Mouse (Mus musculus) MEL (cell line): ENCODE measurements around the gene Fmnl2. TPM values are rescaled to one million over a fixed set of nuclear protein-coding genes. Genes with fewer than 3 reads are reported as not detected.

ENCODE experiments used
- DNase-seq: peaks from one replicate; pipeline ENCODE4 v3.0.0; 2011; ENCODE audit warnings: low read depth, low spot score
- H3K27ac ChIP-seq: 2 replicates; pipeline ENCODE4 v1.5.1; 2012; ENCODE audit warnings: low read depth, mild to moderate bottlenecking, control low read depth, low read length, moderate library complexity; ENCODE audit not compliant: control insufficient read depth
- H3K27me3 ChIP-seq, 2 experiments: fragments of 150-350 bp in 1 of 2; sonication (generic) in 1 of 2; 2 replicates each; pipeline ENCODE4 v1.6.1; 2012; ENCODE audit warnings: low read length in 2 of 2, mild to moderate bottlenecking in 2 of 2, improper control_type of control experiment in 1 of 2, moderate library complexity in 1 of 2; ENCODE audit not compliant: insufficient read depth in 2 of 2, control insufficient read depth in 1 of 2
- H3K36me3 ChIP-seq, 2 experiments: 2 replicates each; pipeline ENCODE4 v1.6.1; 2012 to 2014; ENCODE audit warnings: low read length in 2 of 2, improper control_type of control experiment in 1 of 2, inconsistent platforms in 1 of 2, mild to moderate bottlenecking in 1 of 2; ENCODE audit not compliant: insufficient read depth in 2 of 2, control insufficient read depth in 1 of 2
- H3K4me1 ChIP-seq, 2 experiments: fragments of 150-350 bp in 1 of 2; sonication (generic) in 1 of 2; 2 replicates each; pipeline ENCODE4 v1.6.1; 2012; ENCODE audit warnings: low read length in 2 of 2, improper control_type of control experiment in 1 of 2, mild to moderate bottlenecking in 1 of 2; ENCODE audit not compliant: insufficient read depth in 2 of 2, control insufficient read depth in 1 of 2
- H3K4me3 ChIP-seq, 2 experiments: fragments of 150-350 bp in 1 of 2; sonication (generic) in 1 of 2; 2 replicates each; pipeline ENCODE4 v1.5.1; 2012; ENCODE audit warnings: low read depth in 2 of 2, low read length in 2 of 2, mild to moderate bottlenecking in 2 of 2, moderate library complexity in 2 of 2, control low read depth in 1 of 2, improper control_type of control experiment in 1 of 2; ENCODE audit not compliant: control insufficient read depth in 1 of 2, insufficient read depth in 1 of 2
- H3K79me2 ChIP-seq: 2 replicates; pipeline ENCODE4 v1.6.1; 2012; ENCODE audit warnings: mild to moderate bottlenecking, low read length, moderate library complexity; ENCODE audit not compliant: control insufficient read depth, poor library complexity, insufficient read depth
- H3K9ac ChIP-seq: 2 replicates; pipeline ENCODE4 v1.6.1; 2012; ENCODE audit warnings: low read depth, mild to moderate bottlenecking, control low read depth, low read length, moderate library complexity; ENCODE audit not compliant: control insufficient read depth, poor library complexity, severe bottlenecking
- H3K9me3 ChIP-seq: fragments of 150-350 bp; sonication (generic); replicated peaks from 2 replicates; pipeline ENCODE4 v1.6.1; 2012; ENCODE audit warnings: mild to moderate bottlenecking, low read length, improper control_type of control experiment, moderate library complexity; ENCODE audit not compliant: insufficient read depth
- BHLHE40 ChIP-seq: IDR thresholded peaks from 2 replicates; pipeline ENCODE4 v1.6.1; 2012; ENCODE audit warnings: low read depth, mild to moderate bottlenecking, inconsistent platforms, low read length, improper control_type of control experiment, borderline replicate concordance
- CHD2 ChIP-seq: IDR thresholded peaks from 2 replicates; pipeline ENCODE4 v1.6.1; 2011; ENCODE audit warnings: low read length, improper control_type of control experiment
- E2F4 ChIP-seq: IDR thresholded peaks from 2 replicates; pipeline ENCODE4 v1.6.1; 2011; ENCODE audit warnings: low read depth, low read length, improper control_type of control experiment, borderline replicate concordance
- ELF1 ChIP-seq: IDR thresholded peaks from 2 replicates; pipeline ENCODE4 v1.6.1; 2014; ENCODE audit warnings: low read depth, mild to moderate bottlenecking, inconsistent platforms, low read length, improper control_type of control experiment, moderate library complexity
- EP300 ChIP-seq, 2 experiments: IDR thresholded peaks; 2 replicates each; pipeline ENCODE4 v1.6.1; 2011; ENCODE audit warnings: improper control_type of control experiment in 2 of 2, low read length in 2 of 2, low read depth in 1 of 2, mild to moderate bottlenecking in 1 of 2
- GABPA ChIP-seq: IDR thresholded peaks from 2 replicates; pipeline ENCODE4 v1.6.1; 2012; ENCODE audit warnings: low read depth, mild to moderate bottlenecking, inconsistent platforms, low read length, improper control_type of control experiment, moderate library complexity
- GATA1 ChIP-seq: IDR thresholded peaks from 2 replicates; pipeline ENCODE4 v1.6.1; 2011; ENCODE audit warnings: low read depth, low read length, improper control_type of control experiment
- HCFC1 ChIP-seq: IDR thresholded peaks from 2 replicates; pipeline ENCODE4 v1.6.1; 2012; ENCODE audit warnings: low read depth, mild to moderate bottlenecking, inconsistent platforms, low read length, improper control_type of control experiment, moderate library complexity
- JUND ChIP-seq: IDR thresholded peaks from 2 replicates; pipeline ENCODE4 v1.6.1; 2011; ENCODE audit warnings: low read depth, mild to moderate bottlenecking, improper control_type of control experiment, low read length
- KAT2A ChIP-seq: conservative IDR thresholded peaks from 2 replicates; pipeline ENCODE4 v1.6.1; 2012; ENCODE audit warnings: low read depth, low read length, improper control_type of control experiment, inconsistent platforms
- MAX ChIP-seq: IDR thresholded peaks from 2 replicates; pipeline ENCODE4 v1.6.1; 2011; ENCODE audit warnings: low read length, improper control_type of control experiment
- MAZ ChIP-seq: IDR thresholded peaks from 2 replicates; pipeline ENCODE4 v1.6.1; 2012; ENCODE audit warnings: low read depth, mild to moderate bottlenecking, inconsistent platforms, low read length, improper control_type of control experiment
- MEF2A ChIP-seq: IDR thresholded peaks from 2 replicates; pipeline ENCODE4 v1.6.1; 2014; ENCODE audit warnings: low read depth, mild to moderate bottlenecking, inconsistent platforms, low read length, improper control_type of control experiment; ENCODE audit not compliant: poor library complexity, insufficient replicate concordance, severe bottlenecking; ENCODE audit errors: extremely low read depth
- MXI1 ChIP-seq: IDR thresholded peaks from 2 replicates; pipeline ENCODE4 v1.6.1; 2011; ENCODE audit warnings: mild to moderate bottlenecking, low read depth, low read length, improper control_type of control experiment
- MYB ChIP-seq: IDR thresholded peaks from 2 replicates; pipeline ENCODE4 v1.6.1; 2011; ENCODE audit warnings: mild to moderate bottlenecking, low read depth, low read length, improper control_type of control experiment
- MYC ChIP-seq: IDR thresholded peaks from 2 replicates; pipeline ENCODE4 v1.6.1; 2011; ENCODE audit warnings: low read depth, mild to moderate bottlenecking, low read length, improper control_type of control experiment, moderate library complexity
- NELFE ChIP-seq: IDR thresholded peaks from 2 replicates; pipeline ENCODE4 v1.6.1; 2011; ENCODE audit warnings: low read depth, low read length, improper control_type of control experiment
- NRF1 ChIP-seq: IDR thresholded peaks from 2 replicates; pipeline ENCODE4 v1.6.1; 2014; ENCODE audit warnings: low read depth, mild to moderate bottlenecking, inconsistent platforms, low read length, improper control_type of control experiment, moderate library complexity; ENCODE audit not compliant: poor library complexity, insufficient read depth, severe bottlenecking
- POLR2AphosphoS2 ChIP-seq: IDR thresholded peaks from 2 replicates; pipeline ENCODE4 v1.6.1; 2011; ENCODE audit warnings: low read length, improper control_type of control experiment
- POLR2AphosphoS5 ChIP-seq: IDR thresholded peaks from 2 replicates; pipeline ENCODE4 v1.6.1; 2012; ENCODE audit warnings: low read depth, borderline replicate concordance, mild to moderate bottlenecking, inconsistent platforms, low read length, moderate library complexity, mixed read lengths
- RAD21 ChIP-seq: IDR thresholded peaks from 2 replicates; pipeline ENCODE4 v1.6.1; 2011; ENCODE audit warnings: mild to moderate bottlenecking, low read depth, low read length, improper control_type of control experiment
- RCOR1 ChIP-seq: IDR thresholded peaks from 2 replicates; pipeline ENCODE4 v1.6.1; 2012; ENCODE audit warnings: low read depth, mild to moderate bottlenecking, inconsistent platforms, low read length, improper control_type of control experiment
- SMC3 ChIP-seq: IDR thresholded peaks from 2 replicates; pipeline ENCODE4 v1.6.1; 2011; ENCODE audit warnings: low read depth, low read length, improper control_type of control experiment
- TAL1 ChIP-seq: IDR thresholded peaks from 2 replicates; pipeline ENCODE4 v1.6.1; 2012; ENCODE audit warnings: mild to moderate bottlenecking, inconsistent platforms, low read length, moderate library complexity, mixed read lengths
- TBP ChIP-seq: IDR thresholded peaks from 2 replicates; pipeline ENCODE4 v1.8.0; 2011; ENCODE audit warnings: low read depth, low read length, improper control_type of control experiment
- TCF12 ChIP-seq: IDR thresholded peaks from 2 replicates; pipeline ENCODE4 v1.6.1; 2014; ENCODE audit warnings: low read depth, mild to moderate bottlenecking, inconsistent platforms, low read length, improper control_type of control experiment, moderate library complexity
- USF1 ChIP-seq: IDR thresholded peaks from 2 replicates; pipeline ENCODE4 v1.6.1; 2014; ENCODE audit warnings: low read depth, mild to moderate bottlenecking, inconsistent platforms, low read length, improper control_type of control experiment, moderate library complexity
- USF2 ChIP-seq, 2 experiments: IDR thresholded peaks; 2 replicates each; pipeline ENCODE4 v1.6.1; 2011 to 2012; ENCODE audit warnings: improper control_type of control experiment in 2 of 2, low read length in 2 of 2, borderline replicate concordance in 1 of 2, inconsistent platforms in 1 of 2, low read depth in 1 of 2, mild to moderate bottlenecking in 1 of 2; ENCODE audit not compliant: insufficient read depth in 1 of 2
- ZC3H11A ChIP-seq: IDR thresholded peaks from 2 replicates; pipeline ENCODE4 v1.6.1; 2012; ENCODE audit warnings: low read depth, mild to moderate bottlenecking, inconsistent platforms, low read length, improper control_type of control experiment
- ZMIZ1 ChIP-seq: IDR thresholded peaks from 2 replicates; pipeline ENCODE4 v1.6.1; 2012; ENCODE audit warnings: low read depth, mild to moderate bottlenecking, inconsistent platforms, low read length, improper control_type of control experiment, moderate library complexity
- ZNF384 ChIP-seq: IDR thresholded peaks from 2 replicates; pipeline ENCODE4 v1.6.1; 2012; ENCODE audit warnings: low read depth, mild to moderate bottlenecking, inconsistent platforms, low read length, improper control_type of control experiment
- polyA plus RNA-seq, 2 experiments: library from polyadenylated mRNA; stranded (reverse) in 1 of 2; unstranded in 1 of 2; fragments of >175 nt in 1 of 2; fragments of >200 nt in 1 of 2; gene quantifications; 2 replicates each; pipeline versions ENCODE4 v1.2.1 to v1.2.4; 2012; ENCODE audit warnings: low replicate concordance in 2 of 2, low read depth in 1 of 2; ENCODE audit not compliant: insufficient read length in 2 of 2, insufficient read depth in 1 of 2, missing spikeins in 1 of 2
- total RNA-seq: library from RNA; depleted of rRNA; stranded (reverse); fragments of 300-350 nt; gene quantifications from 2 replicates; pipeline ENCODE4 v1.2.3, GENCODE M21; 2012

The Fmnl2 gene
- total and polyA plus RNA-seq, 3 experiments = not detected

GRCm38 (mm10) chr2:53050376-53050775 lies 192.7 kb downstream of the Fmnl2 start:
- H3K9ac ChIP-seq = no peak overlapping the region
- no peaks in the 10 kb centered on the region for H3K9me3 ChIP-seq
- DNase-seq = no peak
- peaks cover 0 to 7% of the 10 kb centered on the region in 2 experiments; a peak in 1 of 4 replicates for H3K4me1 ChIP-seq
- TF ChIP-seq HCFC1 (no peak), ELF1 (no peak), GABPA (no peak), MAX (no peak)
- peaks cover 0 to 4% of the 10 kb centered on the region in 2 experiments; a peak in 2 of 4 replicates for H3K36me3 ChIP-seq
- no peak overlapping the region for H3K27ac ChIP-seq
- H3K79me2 ChIP-seq = no peaks in the 10 kb centered on the region
- H3K4me3 ChIP-seq = no peak overlapping the region
- no peaks in the 10 kb centered on the region for H3K27me3 ChIP-seq

DNA sequence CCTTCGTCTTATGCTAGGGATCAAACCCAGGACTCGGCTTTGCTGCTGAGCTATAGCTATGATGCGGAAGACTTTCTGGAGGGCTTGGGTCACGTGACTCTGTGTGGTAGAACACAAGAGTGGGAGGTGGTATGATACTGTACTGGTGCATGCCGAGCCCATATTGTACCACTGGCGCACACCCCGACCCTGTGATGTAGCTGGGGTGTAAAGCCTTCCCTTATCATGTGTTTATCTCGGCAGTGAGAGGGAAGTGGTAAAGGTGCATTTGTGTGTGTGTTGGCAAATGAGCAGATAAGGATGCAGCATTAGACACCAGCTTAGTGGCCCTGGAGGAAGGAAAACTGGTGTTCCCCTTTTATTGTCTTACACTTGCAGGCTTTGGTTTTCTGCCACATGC lies 193.8 kb downstream of the Fmnl2 start:
- Histone ChIP-seq H3K27ac (no peak overlapping the region), H3K4me1 (peaks cover 0 to 7% of the 10 kb centered on the region in 2 experiments; a peak in 1 of 4 replicates), H3K27me3 (no peaks in the 10 kb centered on the region), H3K36me3 (peaks cover 0 to 4% of the 10 kb centered on the region in 2 experiments; a peak in 2 of 4 replicates), H3K79me2 (no peaks in the 10 kb centered on the region), H3K9me3 (no peaks in the 10 kb centered on the region), H3K4me3 (no peak overlapping the region), H3K9ac (no peak overlapping the region)
- peak; percentile 62 for DNase-seq
- TF ChIP-seq GATA1 (peak; percentile 84), EP300 (IDR thresholded peaks at IDR 0.05; ENCODE audit: low read depth in 1 of 2, low read length in 2 of 2) (peak; percentile 74 to 82), ZC3H11A (no peak), ZNF384 (no peak), GABPA (no peak), USF1 (peak; percentile 86), TBP (no peak), MAZ (no peak), RCOR1 (0 out of 2 replicates have a peak, but pooled peaks have one; percentile 52), TAL1 (peak; percentile 25), NELFE (no peak), MXI1 (no peak), MYB (no peak), MEF2A (no peak), HCFC1 (no peak), ELF1 (no peak), TCF12 (peak; percentile 69), ZMIZ1 (no peak), RAD21 (no peak), SMC3 (no peak), USF2 (IDR thresholded peaks at IDR 0.05; ENCODE audit: borderline replicate concordance in 1 of 2, insufficient read depth in 1 of 2, low read depth in 1 of 2, low read length in 2 of 2) (no peak), E2F4 (no peak), POLR2AphosphoS5 (no peak), MAX (no peak; the same call in 1 of the 2 replicates), CHD2 (no peak), KAT2A (no peak), POLR2AphosphoS2 (no peak), BHLHE40 (peak; percentile 40; the same call in 1 of the 2 replicates), JUND (no peak), MYC (no peak), NRF1 (no peak)
